Mouse (Mus musculus): ENCODE data around the gene Arf4.

Gene Arf4

DNA sequence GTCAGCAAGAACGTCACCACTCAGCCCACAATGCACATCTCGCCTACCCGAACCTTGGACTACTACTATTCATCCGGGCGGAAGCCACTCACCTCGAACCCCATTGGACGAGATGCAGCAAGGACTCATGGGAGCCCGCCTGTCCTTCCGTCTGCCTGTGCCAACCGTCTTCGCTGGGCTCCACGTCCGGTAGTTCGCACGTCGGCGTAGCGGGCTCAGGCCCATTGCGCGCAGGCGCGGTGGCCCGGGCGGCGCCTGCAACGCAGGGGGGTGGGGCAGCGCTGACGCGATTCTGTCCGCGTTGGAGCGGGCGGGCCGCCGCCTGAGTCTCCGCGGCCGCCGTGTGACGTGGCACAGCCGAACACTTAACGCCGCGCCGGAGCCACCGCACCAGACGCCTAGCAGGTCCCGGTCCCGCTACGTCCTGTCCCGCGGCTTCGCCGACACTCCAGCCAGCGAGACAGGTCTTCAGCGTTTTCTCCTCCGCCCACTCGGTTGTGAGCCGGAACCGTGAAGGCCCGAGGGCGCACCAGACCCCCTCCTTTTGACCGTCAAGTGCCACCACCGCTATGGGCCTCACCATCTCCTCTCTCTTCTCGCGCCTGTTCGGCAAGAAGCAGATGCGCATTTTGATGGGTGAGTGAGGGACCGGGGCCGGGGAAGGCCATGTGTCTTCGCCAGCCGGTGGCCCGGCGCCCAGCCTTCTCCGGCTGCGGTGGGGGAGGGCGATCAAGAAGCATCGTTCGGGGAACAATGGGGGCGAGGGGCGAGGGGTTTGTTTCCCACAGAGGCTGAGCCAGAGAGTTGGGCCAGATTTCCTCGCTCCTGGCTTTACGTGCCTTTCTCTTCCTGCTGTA is at the start of gene Arf4:
TSS of gene Arf4 (plus strand) at position 224 of the 857 bp plus-strand sequence.
- DNase-seq = peak; percentile 99

DNA sequence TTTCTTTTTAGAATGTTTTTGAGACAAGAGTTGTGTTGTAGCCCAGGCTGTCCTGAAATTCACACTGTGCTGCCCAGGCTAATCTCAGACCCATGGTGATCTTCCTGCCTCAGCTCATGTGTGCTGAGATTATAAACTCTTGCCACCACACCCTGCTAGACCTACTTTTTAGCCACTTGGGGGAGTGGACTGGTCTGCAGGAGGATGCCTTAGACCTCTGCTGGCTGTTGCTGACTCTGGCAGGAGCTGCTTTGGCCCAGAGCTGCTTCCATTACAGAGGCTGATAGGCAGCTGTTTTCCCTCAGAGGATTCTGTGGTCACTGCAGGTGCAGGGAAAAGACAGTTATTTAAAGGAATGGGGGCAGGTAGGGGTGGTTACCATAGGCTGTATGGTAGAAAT is 46.5 kb upstream of the Arf4 start:
- no peak for DNase-seq

DNA sequence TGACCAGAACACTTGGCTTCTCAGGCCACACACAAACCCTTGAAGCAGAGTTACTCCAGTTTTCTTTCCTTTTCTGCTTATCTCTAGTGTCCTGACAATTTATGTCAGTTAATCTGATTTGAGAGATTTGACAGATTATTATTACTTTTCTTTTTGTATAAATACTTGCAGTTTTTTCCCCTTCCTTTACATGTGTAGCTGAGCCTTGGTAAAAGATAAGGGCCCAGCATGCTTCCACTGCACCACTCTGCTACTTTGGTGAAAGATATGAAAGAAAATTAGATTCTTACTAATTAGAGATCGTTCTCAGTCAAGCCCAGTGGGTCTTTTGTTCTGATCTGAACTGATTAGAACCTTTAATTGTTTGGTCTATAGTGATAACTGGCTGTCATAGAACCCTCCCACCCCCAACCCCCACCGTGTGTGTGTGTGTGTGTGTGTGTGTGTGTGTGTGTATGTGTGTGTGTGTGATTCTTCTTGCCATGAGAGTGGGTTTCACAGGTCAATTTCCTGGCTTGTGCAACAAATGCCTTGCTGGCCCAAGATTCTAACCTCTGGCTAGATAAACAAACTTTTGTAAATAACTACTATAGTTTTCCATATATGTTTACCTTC is 44.5 kb upstream of the Arf4 start:
- no peak for DNase-seq

- DNase-seq = no peak
Measured at GRCm38 (mm10) chr14:26595167-26595566, 42.7 kb upstream of the Arf4 start.

DNA sequence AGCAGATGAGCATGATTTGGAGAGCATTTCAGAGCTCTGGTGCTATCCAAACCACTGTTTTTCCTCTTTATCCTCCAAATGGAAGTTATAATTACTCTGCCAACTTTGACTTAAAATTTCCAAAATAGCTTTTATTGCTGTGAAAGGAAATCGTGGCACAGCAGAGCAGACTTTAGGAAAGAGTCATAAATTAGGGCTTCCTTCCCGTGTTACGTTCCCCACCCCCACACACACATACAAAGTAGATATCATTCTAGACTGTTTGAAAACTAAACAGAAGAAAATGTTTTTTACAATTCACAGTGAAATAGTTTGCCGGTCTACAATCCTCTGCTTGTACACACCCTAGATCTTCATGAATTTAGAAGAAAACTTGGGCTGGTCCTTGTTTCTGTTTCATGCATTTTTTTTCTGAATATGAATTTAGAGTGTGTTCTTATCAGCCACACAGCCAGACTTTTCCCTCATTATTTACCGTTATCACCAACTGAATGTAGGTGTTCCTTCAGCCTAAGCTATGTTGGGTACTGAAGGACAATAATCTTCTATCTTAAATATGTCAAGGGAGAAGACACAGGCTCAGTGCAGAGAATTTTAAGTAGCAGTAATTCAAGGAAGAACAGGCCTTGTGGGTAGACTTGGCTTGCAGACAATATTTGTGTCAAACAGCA is 42.0 kb upstream of the Arf4 start:
- DNase-seq = no peak

GRCm38 (mm10) chr14:26605354-26605753 is 32.5 kb upstream of the Arf4 start:
- no peak for DNase-seq

DNA sequence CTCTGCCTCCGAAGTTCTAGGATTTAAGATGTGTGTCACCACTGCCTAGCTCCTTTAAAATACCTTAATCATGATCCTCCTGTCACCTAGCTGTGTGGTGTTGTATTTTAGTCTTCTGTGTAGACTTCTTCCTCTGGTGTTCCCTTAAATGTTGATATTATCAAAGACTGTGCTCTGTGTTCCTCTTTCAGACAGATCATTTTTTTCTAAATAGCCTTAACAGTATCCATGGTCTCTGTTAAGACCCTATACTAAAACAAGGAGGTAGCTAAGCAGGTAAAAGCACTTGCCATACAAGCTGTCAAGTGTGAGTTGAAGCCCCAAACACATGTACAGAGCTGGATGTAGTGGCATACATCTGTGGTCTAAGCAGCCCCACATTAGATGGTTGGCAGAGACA is 28.2 kb upstream of the Arf4 start:
- DNase-seq = no peak

GRCm38 (mm10) chr14:26610689-26611088 is 27.2 kb upstream of the Arf4 start:
- no peak for DNase-seq

- no peak for DNase-seq
Measured at GRCm38 (mm10) chr14:26625301-26625700, 12.6 kb upstream of the Arf4 start.

DNA sequence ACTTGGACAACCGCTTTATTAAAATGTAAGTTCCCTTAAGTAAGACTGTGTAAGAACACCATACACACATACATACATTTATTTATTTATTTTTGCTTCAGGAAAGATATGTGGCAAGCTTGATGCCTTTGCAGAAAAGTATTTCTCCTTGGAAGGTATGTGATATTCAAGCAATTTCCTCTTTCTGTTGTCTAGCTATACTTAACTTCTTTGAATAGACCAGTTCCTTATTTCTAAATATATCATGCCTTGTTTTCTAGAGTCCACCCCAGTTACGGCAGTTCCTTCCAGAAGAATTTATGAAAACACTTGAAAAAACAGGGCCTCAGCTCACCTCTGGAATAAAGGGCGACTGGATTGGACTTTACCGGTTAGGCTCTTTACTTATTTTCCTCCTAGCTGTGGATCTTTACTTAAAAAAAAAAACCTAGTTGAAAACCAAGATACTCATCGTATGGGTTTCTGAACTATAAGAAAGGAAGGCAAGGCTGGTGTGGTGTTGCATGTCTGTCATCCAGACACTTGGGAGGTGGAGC is 11.2 kb upstream of the Arf4 start:
- no peak for DNase-seq

DNA sequence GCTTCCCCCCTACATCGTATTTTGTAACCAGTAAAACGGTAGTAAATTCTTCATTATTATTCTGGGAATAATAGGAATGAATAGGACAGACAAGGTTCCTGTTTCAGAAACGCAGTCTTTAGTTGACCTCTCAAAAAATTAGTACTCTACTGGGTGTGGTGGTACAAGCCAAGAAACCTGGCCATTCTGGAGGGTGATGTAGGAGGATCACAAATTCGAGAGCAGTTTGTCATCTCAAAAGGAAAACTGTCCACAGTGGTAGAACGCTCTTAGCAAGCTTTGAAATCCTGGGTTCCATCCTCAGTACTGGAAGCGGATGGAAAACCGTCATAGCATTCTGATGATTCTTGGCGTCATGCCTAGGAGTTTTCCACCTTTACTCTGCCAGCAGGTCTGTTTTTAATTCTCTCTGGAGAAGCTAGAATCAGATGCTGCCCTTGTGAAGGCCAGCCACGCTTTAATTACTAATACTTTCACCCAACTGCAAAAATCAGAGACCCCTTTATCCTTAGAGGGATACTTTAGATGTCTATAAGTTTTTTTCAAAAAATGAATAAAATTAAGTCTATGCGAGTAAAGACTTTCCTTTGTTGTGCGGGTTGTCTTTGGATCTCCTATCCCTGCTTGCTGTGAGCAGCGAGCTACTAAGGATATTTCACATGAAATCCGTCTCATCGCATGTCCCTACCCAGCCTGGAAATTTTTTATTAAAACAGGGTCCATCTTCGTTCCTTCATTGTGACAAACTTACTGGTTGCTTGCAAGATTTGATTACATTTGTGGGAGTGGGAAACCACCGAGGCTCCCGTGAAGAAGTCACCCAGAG is 636 bp upstream of the Arf4 start:
- DNase-seq = peak; percentile 31

- peak; percentile 26 for DNase-seq
Measured at GRCm38 (mm10) chr14:26638708-26639084, 822 bp downstream of the Arf4 start.

GRCm38 (mm10) chr14:26639251-26639650 is 1.4 kb downstream of the Arf4 start:
- DNase-seq = no peak

DNA sequence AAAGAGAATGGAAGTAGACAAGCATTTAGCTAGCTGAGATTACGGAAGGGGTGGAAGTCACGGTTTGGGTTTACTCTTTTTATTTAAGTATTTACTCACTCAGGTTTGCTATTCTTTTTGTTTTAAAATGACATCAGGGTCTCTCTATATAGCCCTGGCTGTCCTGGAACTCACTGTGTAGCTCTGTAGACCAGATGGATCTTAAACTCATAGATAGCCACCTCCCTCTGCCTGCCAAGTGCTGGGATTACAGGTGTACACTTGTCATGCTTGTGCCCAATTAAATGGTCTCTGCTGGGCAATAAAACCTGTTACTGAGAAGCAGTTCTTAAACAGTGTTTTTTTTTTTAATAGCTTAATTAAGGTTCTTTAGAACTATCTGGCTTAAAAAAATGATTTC is 2.1 kb downstream of the Arf4 start:
- DNase-seq = no peak

GRCm38 (mm10) chr14:26643006-26643624 is 5.2 kb downstream of the Arf4 start:
- DNase-seq = no peak

DNA sequence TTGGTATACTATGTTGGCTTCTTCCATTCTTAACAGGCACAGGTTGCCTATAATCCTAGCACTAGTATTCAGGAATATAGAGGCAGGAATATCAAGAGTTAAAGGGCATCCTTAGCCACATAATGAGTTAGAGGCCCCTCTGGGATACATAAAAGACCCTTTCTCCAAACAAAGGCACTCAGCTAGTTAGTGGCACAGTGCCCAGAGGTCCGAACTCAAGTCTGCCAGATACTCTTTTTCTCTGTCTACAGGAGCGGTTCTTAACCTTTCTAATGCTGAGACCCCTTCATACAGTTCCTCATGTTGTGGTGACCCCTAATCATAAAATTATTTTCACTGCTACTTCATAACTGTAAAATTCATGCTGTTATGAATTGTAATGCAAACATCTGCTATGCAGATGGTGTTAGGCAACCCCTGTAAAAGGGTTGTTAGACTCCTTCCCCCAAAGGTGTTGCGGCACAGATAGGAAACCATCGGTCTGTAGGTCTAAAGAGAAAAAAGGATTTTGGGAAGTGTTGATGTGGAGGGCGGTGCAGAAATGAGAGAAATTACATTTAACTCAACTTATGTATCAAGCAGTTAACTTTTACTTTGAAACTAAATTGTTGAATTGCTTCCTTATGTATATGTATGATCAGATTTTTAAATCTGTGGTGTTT is 8.2 kb downstream of the Arf4 start:
- no peak for DNase-seq

DNA sequence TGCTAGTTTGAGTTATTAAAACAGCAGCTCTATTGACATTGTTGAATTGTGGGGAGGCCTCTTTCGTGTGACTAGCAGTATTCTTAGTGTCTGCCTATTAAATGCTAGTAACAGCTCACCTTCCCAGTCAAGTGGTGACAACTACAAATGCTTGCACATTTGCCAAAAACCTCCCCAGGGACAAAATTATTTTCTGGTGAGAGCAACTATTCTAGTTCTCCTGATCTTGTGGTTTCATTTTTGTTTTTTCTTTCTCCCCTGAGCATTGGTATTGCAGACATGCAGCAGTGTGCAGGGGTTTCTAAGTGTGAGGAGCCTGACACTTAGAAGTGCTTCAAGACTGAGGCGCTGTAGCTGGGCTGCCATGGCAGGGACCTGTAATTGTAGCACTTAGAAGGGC is 9.9 kb downstream of the Arf4 start:
- no peak for DNase-seq

DNA sequence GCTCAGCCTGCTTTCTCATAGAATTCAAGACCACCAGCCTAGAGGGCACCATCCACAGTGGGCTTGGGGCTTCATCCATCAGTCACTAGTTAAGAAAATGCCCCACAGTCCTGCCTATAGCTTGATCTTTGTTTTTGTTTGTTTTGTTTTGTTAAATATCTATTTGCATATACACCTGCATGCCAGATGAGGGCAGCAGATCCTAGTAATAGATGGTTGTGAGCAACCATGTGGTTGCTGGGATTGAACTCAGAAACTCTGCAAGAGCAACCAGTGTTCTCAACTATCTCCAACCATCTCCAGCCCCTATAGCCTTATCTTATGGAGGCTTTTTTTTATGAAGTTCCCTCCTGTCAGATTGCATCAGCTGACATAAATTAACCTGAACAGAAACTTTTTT is 14.0 kb downstream of the Arf4 start:
- no peak for DNase-seq

DNA sequence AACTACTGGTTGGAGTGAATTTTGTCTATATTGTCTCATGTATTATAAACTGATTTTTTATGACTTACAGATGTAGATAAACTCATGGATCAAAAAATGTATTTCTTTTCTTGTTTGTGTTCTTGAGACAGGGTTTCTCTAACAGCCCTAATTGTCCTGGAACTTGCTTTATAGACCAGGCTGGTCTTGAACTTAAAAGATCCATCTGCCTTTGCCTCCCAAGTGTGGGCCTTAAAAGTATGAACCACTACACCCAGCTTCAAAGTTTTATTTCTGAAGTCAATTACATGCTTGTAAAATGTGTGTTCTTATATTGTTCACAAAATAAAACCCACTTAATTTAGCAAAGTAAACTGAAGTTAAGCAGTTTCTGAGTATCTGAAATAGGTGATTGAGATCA is 20.3 kb downstream of the Arf4 start:
- DNase-seq = no peak

GRCm38 (mm10) chr14:26660233-26660632 is 22.4 kb downstream of the Arf4 start:
- no peak for DNase-seq

DNA sequence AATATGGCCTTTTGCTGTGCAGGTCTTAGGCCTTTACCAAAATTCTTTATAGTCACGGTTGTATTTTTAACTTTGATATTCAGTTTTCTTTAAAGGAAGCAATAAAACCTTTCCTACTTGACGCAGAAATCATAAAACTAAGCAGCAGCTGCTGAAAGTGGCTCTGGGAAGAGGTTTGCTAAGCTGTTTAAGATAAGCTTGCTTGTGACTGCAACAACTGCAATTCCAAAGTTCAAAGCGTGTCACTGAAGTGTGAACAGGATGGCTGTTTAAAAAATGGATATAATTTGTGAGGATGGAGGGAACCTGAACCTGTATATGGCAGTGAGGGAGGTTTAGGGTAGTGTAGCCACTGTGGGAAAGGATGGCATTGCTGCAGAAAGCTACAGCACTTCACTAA is 24.1 kb downstream of the Arf4 start:
- DNase-seq = no peak

- no peak for DNase-seq
Measured at GRCm38 (mm10) chr14:26662488-26662887, 24.6 kb downstream of the Arf4 start.
